Mouse (Mus musculus) CH12.LX (cell line): ENCODE data around the gene Disp2. TPM values are rescaled to one million over a fixed set of nuclear protein-coding genes. Genes with fewer than 3 reads are reported as not detected.

ENCODE experiments used
- DNase-seq: peaks from one replicate; pipeline ENCODE4 v3.0.0-alpha.2; 2013; ENCODE audit errors: extremely low read depth
- H3K27ac ChIP-seq: 2 replicates; pipeline ENCODE4 v1.5.1; 2012; ENCODE audit warnings: low read depth, mild to moderate bottlenecking, control low read depth, moderate library complexity; ENCODE audit not compliant: insufficient read depth
- H3K27me3 ChIP-seq: replicated peaks from 2 replicates; pipeline ENCODE3; 2012; ENCODE audit warnings: inconsistent platforms
- H3K36me3 ChIP-seq, 2 experiments: replicated peaks in 1 of 2; 2 replicates each; pipeline versions ENCODE3 to v1.6.1; 2012; ENCODE audit warnings: inconsistent platforms in 1 of 2, low read length in 1 of 2, mild to moderate bottlenecking in 1 of 2, mixed read lengths in 1 of 2, moderate library complexity in 1 of 2; ENCODE audit not compliant: control insufficient read depth in 1 of 2, insufficient read depth in 1 of 2
- H3K4me1 ChIP-seq, 2 experiments: 2 replicates each; pipeline ENCODE4 v1.6.1; 2012; ENCODE audit warnings: inconsistent platforms in 1 of 2, moderate library complexity in 1 of 2; ENCODE audit not compliant: insufficient read depth in 2 of 2, control insufficient read depth in 1 of 2
- H3K4me2 ChIP-seq: 2 replicates; pipeline ENCODE4 v1.6.1; 2012; ENCODE audit warnings: low read depth, mild to moderate bottlenecking, control low read depth; ENCODE audit not compliant: poor library complexity, insufficient read depth, severe bottlenecking
- H3K4me3 ChIP-seq, 3 experiments: fragments of 150-350 bp in 1 of 3; sonication (generic) in 1 of 3; replicated peaks in 1 of 3; 2 replicates each; pipeline versions ENCODE3 to v1.5.1; 2011 to 2012; ENCODE audit warnings: low read depth in 2 of 3, low read length in 2 of 3, mild to moderate bottlenecking in 2 of 3, moderate library complexity in 2 of 3, control low read depth in 1 of 3, improper control_type of control experiment in 1 of 3, inconsistent platforms in 1 of 3, mixed read lengths in 1 of 3; ENCODE audit not compliant: poor library complexity in 1 of 3
- H3K79me2 ChIP-seq: replicated peaks from 2 replicates; pipeline ENCODE4 v1.6.1; 2012; ENCODE audit warnings: mild to moderate bottlenecking, moderate library complexity; ENCODE audit not compliant: control insufficient read depth, poor library complexity, insufficient read depth, severe bottlenecking; ENCODE audit errors: extremely low read depth
- H3K9ac ChIP-seq: 2 replicates; pipeline ENCODE4 v1.6.1; 2012; ENCODE audit warnings: low read depth, mild to moderate bottlenecking, control low read depth, moderate library complexity; ENCODE audit not compliant: insufficient read depth
- H3K9me3 ChIP-seq: replicated peaks from 2 replicates; pipeline ENCODE3; 2012; ENCODE audit warnings: low read length, inconsistent platforms, mixed read lengths
- BHLHE40 ChIP-seq: IDR thresholded peaks from 2 replicates; pipeline ENCODE4 v1.6.1; 2011; ENCODE audit warnings: mild to moderate bottlenecking, low read depth, low read length, improper control_type of control experiment
- CTCF ChIP-seq, 2 experiments: IDR thresholded peaks in 1 of 2; conservative IDR thresholded peaks in 1 of 2; 2 replicates each; pipeline ENCODE4 v1.5.1; 2011 to 2012; ENCODE audit warnings: low read depth in 2 of 2, low read length in 2 of 2, improper control_type of control experiment in 1 of 2, inconsistent platforms in 1 of 2, mild to moderate bottlenecking in 1 of 2, moderate library complexity in 1 of 2
- EP300 ChIP-seq: IDR thresholded peaks from 2 replicates; pipeline ENCODE4 v1.6.1; 2011; ENCODE audit warnings: low read length, improper control_type of control experiment
- GABPA ChIP-seq: IDR thresholded peaks from 2 replicates; pipeline ENCODE4 v1.6.1; 2012; ENCODE audit warnings: low read depth, low read length, improper control_type of control experiment, inconsistent platforms; ENCODE audit not compliant: insufficient replicate concordance
- JUN ChIP-seq: IDR thresholded peaks from 2 replicates; pipeline ENCODE4 v1.6.1; 2011; ENCODE audit warnings: low read depth, mild to moderate bottlenecking, low read length, improper control_type of control experiment, moderate library complexity; ENCODE audit not compliant: insufficient read depth
- MAX ChIP-seq: IDR thresholded peaks from 2 replicates; pipeline ENCODE4 v1.6.1; 2011; ENCODE audit warnings: low read length, improper control_type of control experiment
- MAZ ChIP-seq: IDR thresholded peaks from 2 replicates; pipeline ENCODE4 v1.6.1; 2012; ENCODE audit warnings: low read depth, mild to moderate bottlenecking, inconsistent platforms, low read length, improper control_type of control experiment, moderate library complexity
- MEF2A ChIP-seq: IDR thresholded peaks from 2 replicates; pipeline ENCODE4 v1.6.1; 2014; ENCODE audit warnings: low read depth, mild to moderate bottlenecking, inconsistent platforms, low read length, improper control_type of control experiment, borderline replicate concordance
- MXI1 ChIP-seq: IDR thresholded peaks from 2 replicates; pipeline ENCODE4 v1.6.1; 2011; ENCODE audit warnings: mild to moderate bottlenecking, low read depth, low read length, improper control_type of control experiment
- NELFE ChIP-seq: IDR thresholded peaks from 2 replicates; pipeline ENCODE4 v1.6.1; 2011; ENCODE audit warnings: low read depth, low read length, improper control_type of control experiment
- POLR2A ChIP-seq: IDR thresholded peaks from 2 replicates; pipeline ENCODE4 v1.6.1; 2011; ENCODE audit warnings: low read depth, mild to moderate bottlenecking, improper control_type of control experiment, low read length
- SMC3 ChIP-seq: IDR thresholded peaks from 2 replicates; pipeline ENCODE4 v1.6.1; 2011; ENCODE audit warnings: low read depth, low read length, improper control_type of control experiment
- UBTF ChIP-seq: IDR thresholded peaks from 2 replicates; pipeline ENCODE4 v1.6.1; 2012; ENCODE audit warnings: low read depth, mild to moderate bottlenecking, inconsistent platforms, low read length, improper control_type of control experiment, moderate library complexity
- ZKSCAN1 ChIP-seq: IDR thresholded peaks from 2 replicates; pipeline ENCODE4 v1.6.1; 2012; ENCODE audit warnings: low read depth, inconsistent platforms, low read length, improper control_type of control experiment, borderline replicate concordance
- ZMIZ1 ChIP-seq: IDR thresholded peaks from 2 replicates; pipeline ENCODE4 v1.6.1; 2012; ENCODE audit warnings: low read depth, mild to moderate bottlenecking, inconsistent platforms, low read length, improper control_type of control experiment
- ZNF384 ChIP-seq: IDR thresholded peaks from 2 replicates; pipeline ENCODE4 v1.6.1; 2012; ENCODE audit warnings: low read depth, low read length, improper control_type of control experiment, inconsistent platforms
- dilution Hi-C: fragments of 300-500 bp; cut with MboI; formaldehyde crosslinking; loops from 2 replicates; pipeline ENCODE4 v1.14.3; 2020; ENCODE audit warnings: low sequenced_read_pairs; ENCODE audit not compliant: extremely low pct_unique_long_range_greater_than_20kb, extremely low pct_ligation_motif_present
- in situ Hi-C: fragments of 300-500 bp; cut with MboI; formaldehyde crosslinking; loops from 3 replicates; pipeline ENCODE4 v1.14.3; 2019; ENCODE audit warnings: low sequenced_read_pairs, low pct_ligation_motif_present, low pct_unique_long_range_greater_than_20kb, mixed read lengths
- polyA plus RNA-seq: library from polyadenylated mRNA; unstranded; fragments of >175 nt; gene quantifications from 2 replicates; pipeline ENCODE4 v1.2.1, GENCODE M21; 2012; ENCODE audit warnings: low read depth; ENCODE audit not compliant: insufficient read length
- total RNA-seq, 2 experiments: library from RNA; depleted of rRNA; stranded (reverse); fragments of 300-350 nt in 1 of 2; fragments of >200 nt in 1 of 2; gene quantifications; 2 replicates each; pipeline ENCODE4 v1.2.3; 2012 to 2014

Gene Disp2
- total and polyA plus RNA-seq, 3 experiments = not detected

DNA sequence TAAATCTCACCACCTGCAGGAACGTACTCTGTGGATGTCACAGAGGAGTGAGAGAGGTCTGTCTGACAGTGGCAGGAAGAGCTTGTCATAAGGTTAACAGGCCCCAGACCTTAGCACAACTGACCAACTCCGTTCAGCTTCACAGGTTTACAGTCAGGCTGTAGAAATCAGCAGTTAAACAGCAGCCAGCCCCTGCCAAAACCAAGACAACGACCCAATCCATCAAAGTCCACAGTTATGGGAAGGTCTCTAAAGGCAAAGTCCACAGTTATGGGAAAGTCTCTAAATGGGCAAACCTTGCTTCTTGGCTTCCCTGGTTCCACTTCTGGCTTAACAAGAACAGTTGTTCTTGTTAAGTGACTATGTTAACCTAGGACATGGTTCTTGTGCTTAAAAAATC lies 64.9 kb downstream of the Disp2 start:
- Histone ChIP-seq H3K9ac (no peak overlapping the region), H3K4me1 (peaks cover 12 to 20% of the 10 kb centered on the region in 2 experiments), H3K27ac (no peak overlapping the region; the same call in 1 of the 2 replicates), H3K4me2 (no peak overlapping the region), H3K4me3 (no peak overlapping the region), H3K36me3 (no peaks in the 10 kb centered on the region), H3K79me2 (no peaks in the 10 kb centered on the region), H3K9me3 (peaks cover 4% of the 10 kb centered on the region), H3K27me3 (no peaks in the 10 kb centered on the region)
- TF ChIP-seq ZMIZ1 (no peak), POLR2A (no peak), MEF2A (no peak), ZNF384 (no peak), SMC3 (no peak), ZKSCAN1 (no peak), MXI1 (no peak)
- in situ Hi-C loops (no loop called here), dilution Hi-C loops (no loop called here)
- no peak for DNase-seq

DNA sequence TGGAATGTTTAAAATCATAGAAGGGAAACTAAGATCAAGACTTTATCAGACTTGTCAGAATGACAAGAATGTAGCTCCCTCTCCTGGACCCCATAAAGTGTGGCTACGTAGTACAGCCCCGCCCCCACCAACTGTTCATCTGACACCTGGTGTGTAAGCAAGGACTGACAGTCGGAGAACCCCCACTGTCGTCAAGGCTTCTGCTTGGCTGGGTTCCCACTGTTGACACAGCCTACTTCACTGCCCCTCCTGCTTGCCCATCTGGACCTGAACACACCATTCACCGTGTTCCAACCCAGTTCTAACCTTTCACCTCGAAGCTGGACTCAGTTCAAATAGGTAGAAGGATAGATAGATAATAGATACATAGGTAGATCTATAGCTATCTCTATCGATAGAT lies 66.7 kb downstream of the Disp2 start:
- Histone ChIP-seq H3K4me1 (peaks cover 10 to 18% of the 10 kb centered on the region in 2 experiments), H3K27ac (no peak overlapping the region), H3K4me2 (no peak overlapping the region), H3K79me2 (no peaks in the 10 kb centered on the region), H3K27me3 (no peaks in the 10 kb centered on the region), H3K36me3 (no peaks in the 10 kb centered on the region), H3K9ac (no peak overlapping the region), H3K9me3 (peaks cover 4% of the 10 kb centered on the region), H3K4me3 (no peak overlapping the region)
- TF ChIP-seq JUN = no peak
- TF ChIP-seq MAZ = no peak
- no peak for TF ChIP-seq GABPA
- 0 out of 4 replicates have a peak, but pooled peaks of 1 of the 2 experiments have one; percentile 10 for TF ChIP-seq CTCF (conservative IDR thresholded peaks at IDR 0.05 in 1 of 2, IDR thresholded peaks at IDR 0.05 in 1 of 2; ENCODE audit: low read depth in 2 of 2, low read length in 2 of 2)
- peak; percentile 5 for DNase-seq
- in situ Hi-C loops = no loop called here
- dilution Hi-C loops = no loop called here

DNA sequence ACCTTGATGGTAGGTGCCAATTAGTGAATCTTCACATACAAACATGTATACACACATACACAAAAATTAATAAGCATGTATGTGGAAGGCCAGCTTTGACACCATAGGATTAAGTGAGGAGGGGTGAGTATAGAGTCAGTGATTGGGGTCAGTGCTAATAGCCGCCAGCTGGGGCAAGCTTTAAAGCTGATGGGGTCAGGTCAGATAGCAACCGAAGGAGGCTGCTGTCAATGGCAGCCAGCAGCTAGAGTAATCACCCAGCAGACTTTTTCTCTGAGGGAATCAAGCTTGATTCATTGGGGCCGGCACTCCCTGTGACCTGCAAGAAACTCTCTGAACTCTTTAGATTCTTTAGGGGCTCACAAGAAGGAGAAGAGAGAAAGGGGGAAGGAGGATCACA lies 72.2 kb downstream of the Disp2 start:
- TF ChIP-seq UBTF (no peak), MAX (no peak), BHLHE40 (no peak), NELFE (no peak), JUN (no peak), GABPA (no peak), EP300 (no peak), MXI1 (no peak)
- Histone ChIP-seq H3K27me3 (no peaks in the 10 kb centered on the region), H3K36me3 (no peaks in the 10 kb centered on the region), H3K4me2 (no peak overlapping the region), H3K4me1 (no peaks in the 10 kb centered on the region), H3K4me3 (no peak overlapping the region), H3K9ac (no peak overlapping the region), H3K79me2 (no peaks in the 10 kb centered on the region), H3K9me3 (no peaks in the 10 kb centered on the region), H3K27ac (no peak overlapping the region)
- dilution Hi-C loops (no loop called here), in situ Hi-C loops (no loop called here)
- no peak for DNase-seq

Other genes with a start within 250 kb of the Disp2 start
- 3.4 and 5.6 TPM in 2 replicates for gene Bmf, start 230.0 kb upstream of the Disp2 start, total RNA-seq (2012; rRNA removed)
- 2.6 and 2.8 TPM in 2 replicates for gene Bmf, start 230.0 kb upstream of the Disp2 start, total RNA-seq (2014; rRNA removed)
- 1.1 and 1.4 TPM in 2 replicates for gene Bmf, start 230.0 kb upstream of the Disp2 start, polyA plus RNA-seq
- gene Bub1b, start 181.5 kb upstream of the Disp2 start, total RNA-seq (2012; rRNA removed) = 91.5 and 98.3 TPM in 2 replicates
- gene Bub1b, start 181.5 kb upstream of the Disp2 start, total RNA-seq (2014; rRNA removed) = 113 and 118 TPM in 2 replicates
- 99.3 and 113 TPM in 2 replicates for gene Bub1b, start 181.5 kb upstream of the Disp2 start, polyA plus RNA-seq
- 0.29 and 0.42 TPM in 2 replicates for gene Pak6, start 116.4 kb upstream of the Disp2 start, total RNA-seq (2012; rRNA removed)
- 0.05 and 0.11 TPM in 2 replicates for gene Pak6, start 116.4 kb upstream of the Disp2 start, total RNA-seq (2014; rRNA removed)
- gene Pak6, start 116.4 kb upstream of the Disp2 start, polyA plus RNA-seq = 0.45 and 0.73 TPM in 2 replicates
- not detected in 2 replicates for gene Ankrd63, start 75.8 kb upstream of the Disp2 start, total RNA-seq (2012; rRNA removed)
- not detected in 2 replicates for gene Ankrd63, start 75.8 kb upstream of the Disp2 start, total RNA-seq (2014; rRNA removed)
- gene Ankrd63, start 75.8 kb upstream of the Disp2 start, polyA plus RNA-seq = 0.07 and 0.08 TPM in 2 replicates
- gene Plcb2, start 51.3 kb upstream of the Disp2 start, total RNA-seq (2012; rRNA removed) = 6.9 and 7.8 TPM in 2 replicates
- 5.7 and 6.4 TPM in 2 replicates for gene Plcb2, start 51.3 kb upstream of the Disp2 start, total RNA-seq (2014; rRNA removed)
- gene Plcb2, start 51.3 kb upstream of the Disp2 start, polyA plus RNA-seq = 18.9 and 22.3 TPM in 2 replicates
- gene Inafm2, start 34.0 kb upstream of the Disp2 start, total RNA-seq (2012; rRNA removed) = 4.2 and 4.3 TPM in 2 replicates
- 3.6 TPM in 2 replicates for gene Inafm2, start 34.0 kb upstream of the Disp2 start, total RNA-seq (2014; rRNA removed)
- 2.6 and 2.7 TPM in 2 replicates for gene Inafm2, start 34.0 kb upstream of the Disp2 start, polyA plus RNA-seq
- not detected in 2 replicates for gene Ccdc9b, start 17.1 kb upstream of the Disp2 start, total RNA-seq (2012; rRNA removed)
- gene Ccdc9b, start 17.1 kb upstream of the Disp2 start, total RNA-seq (2014; rRNA removed) = not detected in 2 replicates
- gene Ccdc9b, start 17.1 kb upstream of the Disp2 start, polyA plus RNA-seq = not detected in 2 replicates
- gene Phgr1, start 7.0 kb upstream of the Disp2 start, total RNA-seq (2012; rRNA removed) = not detected in 2 replicates
- gene Phgr1, start 7.0 kb upstream of the Disp2 start, total RNA-seq (2014; rRNA removed) = not detected in 2 replicates
- not detected in 2 replicates for gene Phgr1, start 7.0 kb upstream of the Disp2 start, polyA plus RNA-seq
- 72.9 and 82.1 TPM in 2 replicates for gene Knstrn, start 34.3 kb downstream of the Disp2 start, total RNA-seq (2012; rRNA removed)
- 72.9 and 76.6 TPM in 2 replicates for gene Knstrn, start 34.3 kb downstream of the Disp2 start, total RNA-seq (2014; rRNA removed)
- 97.2 and 108 TPM in 2 replicates for gene Knstrn, start 34.3 kb downstream of the Disp2 start, polyA plus RNA-seq
- gene Ivd, start 82.2 kb downstream of the Disp2 start, total RNA-seq (2012; rRNA removed) = 28.4 and 29.3 TPM in 2 replicates
- gene Ivd, start 82.2 kb downstream of the Disp2 start, total RNA-seq (2014; rRNA removed) = 25.5 and 30.0 TPM in 2 replicates
- 27.6 and 34.5 TPM in 2 replicates for gene Ivd, start 82.2 kb downstream of the Disp2 start, polyA plus RNA-seq
- 28.7 and 32.1 TPM in 2 replicates for gene Bahd1, start 120.7 kb downstream of the Disp2 start, total RNA-seq (2012; rRNA removed)
- 14.1 and 15.3 TPM in 2 replicates for gene Bahd1, start 120.7 kb downstream of the Disp2 start, total RNA-seq (2014; rRNA removed)
- 37.5 and 37.8 TPM in 2 replicates for gene Bahd1, start 120.7 kb downstream of the Disp2 start, polyA plus RNA-seq
- 4.4 and 5.1 TPM in 2 replicates for gene Chst14, start 146.8 kb downstream of the Disp2 start, total RNA-seq (2012; rRNA removed)
- gene Chst14, start 146.8 kb downstream of the Disp2 start, total RNA-seq (2014; rRNA removed) = 3.1 and 4.7 TPM in 2 replicates
- gene Chst14, start 146.8 kb downstream of the Disp2 start, polyA plus RNA-seq = 6.7 and 8.4 TPM in 2 replicates
- 11.7 and 13.9 TPM in 2 replicates for gene Ccdc32, start 249.7 kb downstream of the Disp2 start, total RNA-seq (2012; rRNA removed)
- gene Ccdc32, start 249.7 kb downstream of the Disp2 start, total RNA-seq (2014; rRNA removed) = 17.6 and 18.3 TPM in 2 replicates
- gene Ccdc32, start 249.7 kb downstream of the Disp2 start, polyA plus RNA-seq = 11.5 and 11.8 TPM in 2 replicates